Mouse (Mus musculus) urinary bladder, postnatal 36 days (tissue): Measurements from ENCODE around the gene Cxcr5.
A peak's percentile ranks its signal among the peaks of the same experiment; 100 is the strongest.

ENCODE experiments used
- DNase-seq, 2 experiments: peaks; one replicate each; pipeline ENCODE4 v3.0.0; 2022; ENCODE audit warnings: low spot score in 2 of 2, mixed read lengths in 1 of 2

Cxcr5 gene

GRCm38 (mm10) chr9:44479628-44480428, 81.8 kb downstream of the Cxcr5 start:
- DNase-seq = peak; percentile 87 to 92

- peak; percentile 72 to 78 for DNase-seq
Measured at GRCm38 (mm10) chr9:44478959-44479605, 82.6 kb downstream of the Cxcr5 start.

GRCm38 (mm10) chr9:44478229-44478921, 83.3 kb downstream of the Cxcr5 start:
- peak; percentile 71 to 72 for DNase-seq

- DNase-seq = peak; percentile 53 to 62
Measured at GRCm38 (mm10) chr9:44477339-44478228, 84.1 kb downstream of the Cxcr5 start.

GRCm38 (mm10) chr9:44475936-44476335, 85.7 kb downstream of the Cxcr5 start:
- DNase-seq = no peak

- no peak for DNase-seq
Measured at GRCm38 (mm10) chr9:44474327-44474726, 87.3 kb downstream of the Cxcr5 start.

GRCm38 (mm10) chr9:44473184-44473583, 88.5 kb downstream of the Cxcr5 start:
- no peak for DNase-seq

- DNase-seq = no peak
Measured at GRCm38 (mm10) chr9:44468800-44469199, 92.9 kb downstream of the Cxcr5 start.

- no peak for DNase-seq
Measured at GRCm38 (mm10) chr9:44468224-44468623, 93.5 kb downstream of the Cxcr5 start.

GRCm38 (mm10) chr9:44461950-44462349, 99.7 kb downstream of the Cxcr5 start:
- no peak for DNase-seq
